Mouse (Mus musculus) hindbrain, embryonic 13.5 days (tissue): ENCODE data around the gene Snx12. TPM values are rescaled to one million over a fixed set of nuclear protein-coding genes. Genes with fewer than 3 reads are reported as not detected.
"Not testable (repeated sequence)": the region's sequence is repeated elsewhere in the genome, so short reads cannot be mapped to it uniquely, and the experiment has no call there.

Source experiments
- ATAC-seq: fragments of 200-750 bp; cut with Nextera tagmentation; 2 replicates; pipeline ENCODE4 v1.8.0; 2017; ENCODE audit warnings: moderate TSS enrichment; ENCODE audit not compliant: low FRiP score
- H3K27ac ChIP-seq: fragments of 300-500 bp; sonication (generic); 2 replicates; pipeline ENCODE4 v1.5.1; 2015; ENCODE audit warnings: inconsistent platforms, mild to moderate bottlenecking, moderate library complexity
- H3K27me3 ChIP-seq: fragments of 300-500 bp; sonication (generic); 2 replicates; pipeline ENCODE4 v1.6.1; 2015; ENCODE audit warnings: mild to moderate bottlenecking, inconsistent platforms
- H3K36me3 ChIP-seq: fragments of 300-500 bp; sonication (generic); 2 replicates; pipeline ENCODE4 v1.6.1; 2015; ENCODE audit warnings: mild to moderate bottlenecking, inconsistent platforms
- H3K4me1 ChIP-seq: fragments of 300-500 bp; sonication (generic); replicated peaks from 2 replicates; pipeline ENCODE4 v1.6.1; 2015; ENCODE audit warnings: inconsistent platforms
- H3K4me2 ChIP-seq: fragments of 300-500 bp; sonication (generic); 2 replicates; pipeline ENCODE4 v1.6.1; 2015; ENCODE audit warnings: inconsistent platforms, mild to moderate bottlenecking, moderate library complexity
- H3K4me3 ChIP-seq: fragments of 300-500 bp; sonication (generic); 2 replicates; pipeline ENCODE4 v1.5.1; 2015; ENCODE audit warnings: mild to moderate bottlenecking, inconsistent platforms
- H3K9ac ChIP-seq: fragments of 300-500 bp; sonication (generic); 2 replicates; pipeline ENCODE4 v1.6.1; 2015; ENCODE audit warnings: mild to moderate bottlenecking, inconsistent platforms
- H3K9me3 ChIP-seq: fragments of 300-500 bp; sonication (generic); 2 replicates; pipeline ENCODE4 v1.6.1; 2016; ENCODE audit warnings: inconsistent platforms
- WGBS: fragments of 180-500 bp; shearing (Covaris S2); methylation state at CpG from one replicate; pipeline ENCODE4 v1.1.7; 2015; 5-methylcytosine and 5-hydroxymethylcytosine counted together
- polyA plus RNA-seq: library from polyadenylated mRNA; unstranded; fragments of >200 nt; fragmentation: Nextera tagmentation; extraction: Ambion mirVana; gene quantifications from 2 replicates; pipeline ENCODE4 v1.2.1, GENCODE M21; 2015

The Snx12 gene
- polyA plus RNA-seq, 1 experiment from 2014 or later = 47.1 TPM

DNA sequence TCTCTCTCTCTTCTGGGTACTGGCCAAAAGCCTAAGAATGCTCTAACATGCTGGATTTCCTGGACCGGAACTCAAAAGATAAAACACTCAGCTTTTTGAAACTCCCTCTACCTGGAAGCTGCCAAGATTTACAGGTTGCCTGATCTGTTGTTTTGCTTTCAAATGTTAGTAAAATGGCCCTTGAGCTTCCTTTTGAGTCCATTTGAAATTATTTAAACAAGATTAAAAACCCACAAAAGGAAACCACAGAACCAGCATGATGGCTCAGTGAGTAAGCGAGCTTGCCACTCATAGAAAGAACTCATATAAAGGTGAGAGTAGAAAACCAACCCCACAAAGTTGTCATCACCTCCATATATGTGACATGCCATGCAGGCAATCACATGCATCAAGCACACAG is 93.8 kb downstream of the Snx12 start:
- Histone ChIP-seq H3K36me3 (no peaks in the 10 kb centered on the region), H3K27me3 (no peaks in the 10 kb centered on the region), H3K9ac (no peak overlapping the region), H3K4me3 (no peak overlapping the region), H3K4me1 (no peaks in the 10 kb centered on the region), H3K9me3 (no peaks in the 10 kb centered on the region), H3K4me2 (no peak overlapping the region), H3K27ac (no peak overlapping the region)
- ATAC-seq = no peak
- WGBS = 91% methylated on average over 2 of the region's 2 CpGs

DNA sequence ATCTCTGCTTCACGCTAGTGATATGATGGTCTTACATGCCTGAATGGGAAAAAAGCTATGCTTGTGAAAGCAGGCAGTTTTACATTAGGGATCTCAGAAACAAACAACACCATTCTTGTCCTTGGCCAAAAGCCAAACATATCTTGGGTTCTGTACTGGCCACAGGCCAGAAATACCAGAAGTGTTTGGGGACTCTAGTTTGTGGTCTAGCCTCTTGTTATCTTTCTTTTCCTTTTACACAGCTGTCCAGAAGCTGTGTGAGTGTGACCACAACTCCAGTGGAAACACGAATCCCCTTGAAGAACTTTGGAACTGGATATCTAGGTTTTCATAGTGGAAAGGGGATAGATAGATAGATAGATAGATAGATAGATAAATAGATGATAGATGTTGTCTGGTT is 95.4 kb downstream of the Snx12 start:
- no peaks in the 10 kb centered on the region for H3K27me3 ChIP-seq
- H3K9me3 ChIP-seq = no peaks in the 10 kb centered on the region
- H3K4me2 ChIP-seq = no peak overlapping the region
- no peak overlapping the region for H3K4me3 ChIP-seq
- no peaks in the 10 kb centered on the region for H3K36me3 ChIP-seq
- no peak overlapping the region for H3K27ac ChIP-seq
- H3K9ac ChIP-seq = no peak overlapping the region
- ATAC-seq = no peak
- WGBS = 73% methylated on average over 2 of the region's 2 CpGs
- no peaks in the 10 kb centered on the region for H3K4me1 ChIP-seq

DNA sequence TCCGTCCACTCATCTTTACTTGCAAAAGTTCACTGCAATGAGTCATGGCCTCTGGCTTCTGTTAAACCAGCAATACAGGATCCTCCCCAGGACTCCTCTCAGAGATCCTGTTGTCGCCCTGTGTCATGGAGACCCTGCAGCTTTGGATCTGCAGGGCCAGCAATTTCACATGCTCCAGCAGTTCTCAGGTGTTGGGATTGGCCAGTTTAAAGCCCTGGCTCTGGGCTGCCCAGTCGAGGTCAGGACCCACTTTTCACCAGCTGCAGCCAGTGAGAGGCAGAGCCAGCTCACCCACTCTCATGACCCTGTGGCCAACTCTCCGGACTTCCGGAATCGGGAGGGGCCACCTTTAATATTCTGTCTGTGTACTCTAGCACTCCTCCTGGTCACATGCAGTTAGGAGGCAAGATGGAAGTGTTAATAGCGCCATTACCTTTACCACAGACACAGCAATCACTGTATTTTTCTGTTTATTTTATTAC is 95.8 kb downstream of the Snx12 start:
- no peak overlapping the region for H3K9ac ChIP-seq
- 76% methylated on average over 7 of the region's 7 CpGs for WGBS
- no peak for ATAC-seq
- no peaks in the 10 kb centered on the region for H3K4me1 ChIP-seq
- no peaks in the 10 kb centered on the region for H3K36me3 ChIP-seq
- H3K27me3 ChIP-seq = no peaks in the 10 kb centered on the region
- no peak overlapping the region for H3K4me2 ChIP-seq
- no peak overlapping the region for H3K4me3 ChIP-seq
- no peaks in the 10 kb centered on the region for H3K9me3 ChIP-seq
- H3K27ac ChIP-seq = no peak overlapping the region

DNA sequence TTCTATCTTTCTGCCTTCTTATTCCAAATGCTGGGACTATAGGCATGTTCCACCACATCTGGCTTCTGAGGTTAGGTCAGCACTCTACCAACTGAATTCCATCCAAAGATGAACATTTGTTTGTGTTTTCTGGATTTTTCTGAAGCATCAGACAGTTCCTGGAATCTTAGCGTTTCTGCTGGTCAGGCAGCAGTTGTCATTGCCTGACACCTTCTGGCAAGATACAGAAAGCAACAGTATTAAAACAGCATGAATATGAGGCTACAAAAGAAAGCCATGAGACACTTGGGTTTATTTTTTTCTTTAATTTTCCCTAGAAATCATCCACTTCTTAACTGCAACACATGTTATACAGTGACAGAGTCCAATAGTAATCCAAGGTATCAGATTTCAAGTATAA is 101.8 kb downstream of the Snx12 start:
- Histone ChIP-seq H3K27me3 (no peaks in the 10 kb centered on the region), H3K9me3 (no peaks in the 10 kb centered on the region), H3K4me3 (no peak overlapping the region), H3K9ac (no peak overlapping the region), H3K27ac (no peak overlapping the region), H3K36me3 (no peaks in the 10 kb centered on the region), H3K4me1 (no peaks in the 10 kb centered on the region), H3K4me2 (no peak overlapping the region)
- 57% methylated on average over 1 of the region's 1 CpGs for WGBS
- ATAC-seq = no peak

DNA sequence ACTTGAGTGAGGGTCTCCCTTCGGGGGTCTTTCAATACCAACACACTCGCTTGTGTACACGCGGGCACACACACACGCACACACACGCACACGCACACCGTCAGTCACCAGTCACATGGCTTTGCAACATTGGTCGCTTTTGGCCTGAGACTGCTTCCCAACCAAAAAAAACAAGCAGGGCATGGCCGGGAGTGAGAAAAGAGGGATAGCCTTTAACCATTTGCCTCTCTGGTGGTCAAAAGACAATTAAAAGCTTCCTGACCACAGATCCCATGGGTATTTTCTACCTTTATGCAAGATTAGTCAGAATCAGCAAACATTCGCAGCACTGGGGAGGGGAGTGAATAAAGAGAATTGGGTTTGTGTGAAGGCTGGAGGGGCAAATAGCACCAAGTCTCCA is 136.4 kb downstream of the Snx12 start, which contains the start of gene Slc7a3:
Gene Slc7a3, minus strand, starts transcription at position 101 of the 400 bp plus-strand sequence.
- Histone ChIP-seq H3K4me2 (peak within 1 kb of the TSS; percentile 56), H3K4me1 (0 out of 2 replicates have a peak, but pooled peaks cover 3% of the 10 kb centered on the region), H3K36me3 (no peaks in the 10 kb centered on the region), H3K27me3 (peaks cover 18% of the 10 kb centered on the region), H3K27ac (no peak within 1 kb of the TSS), H3K9ac (no peak within 1 kb of the TSS), H3K4me3 (peak within 1 kb of the TSS; percentile 31), H3K9me3 (no peaks in the 10 kb centered on the region)
- ATAC-seq = no peak
- 41% methylated on average over 11 of the region's 11 CpGs for WGBS

DNA sequence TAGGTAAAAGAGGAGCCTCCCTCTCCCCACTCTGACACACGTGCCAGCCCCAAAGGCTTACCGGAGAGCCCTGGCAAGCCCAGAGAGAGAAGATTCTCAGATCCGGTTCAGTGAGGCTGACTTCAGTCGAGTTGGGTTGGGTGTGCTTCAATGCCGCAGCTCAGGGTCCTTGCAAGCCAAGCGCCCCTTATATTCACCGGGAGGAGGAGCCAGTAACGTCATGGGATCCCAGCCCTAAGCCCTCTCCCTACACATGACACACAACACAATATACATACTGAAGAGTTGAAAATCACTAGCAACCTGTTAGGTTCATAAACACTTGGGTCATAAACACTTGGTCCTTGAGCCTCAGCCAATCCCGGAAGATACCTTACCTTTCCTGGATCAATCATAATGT is 137.2 kb downstream of the Snx12 start:
- not testable (repeated sequence) for H3K9ac ChIP-seq, H3K36me3 ChIP-seq, H3K9me3 ChIP-seq, H3K27ac ChIP-seq, H3K4me1 ChIP-seq
- peak overlapping the region; percentile 31 for H3K4me3 ChIP-seq
- H3K4me2 ChIP-seq = peak overlapping the region; percentile 56
- ATAC-seq = 0 out of 2 replicates have a peak, but pooled peaks have one; percentile 57
- H3K27me3 ChIP-seq = peaks cover 18% of the 10 kb centered on the region
- WGBS = 23% methylated on average over 9 of the region's 9 CpGs

DNA sequence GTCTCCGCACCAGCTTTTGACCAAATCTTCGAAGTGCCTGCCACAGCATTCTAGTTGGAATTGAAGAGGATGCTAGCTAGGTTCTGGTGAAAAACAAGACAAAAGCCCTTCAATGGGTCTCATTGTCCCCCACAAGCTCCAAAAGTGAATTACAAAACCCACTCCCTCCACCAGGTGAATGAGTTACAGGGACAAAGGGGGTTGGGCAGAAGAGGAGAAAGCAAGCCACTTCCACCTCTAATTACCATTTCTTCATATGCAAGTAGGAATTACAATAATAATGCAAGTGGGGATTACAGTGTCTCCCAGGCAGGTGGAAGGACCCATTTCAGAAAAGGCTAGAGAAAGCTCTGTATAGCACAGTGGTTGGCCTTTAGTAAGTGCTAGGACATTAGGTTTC is 138.2 kb downstream of the Snx12 start:
- ATAC-seq = no peak
- Histone ChIP-seq H3K9ac (no peak overlapping the region), H3K4me2 (peak overlapping the region; percentile 56; the same call in 1 of the 2 replicates), H3K9me3 (no peaks in the 10 kb centered on the region), H3K4me3 (no peak overlapping the region), H3K4me1 (0 out of 2 replicates have a peak, but pooled peaks cover 3% of the 10 kb centered on the region), H3K27me3 (peaks cover 18% of the 10 kb centered on the region), H3K27ac (no peak overlapping the region), H3K36me3 (no peaks in the 10 kb centered on the region)
- 36% methylated on average over 2 of the region's 2 CpGs for WGBS

DNA sequence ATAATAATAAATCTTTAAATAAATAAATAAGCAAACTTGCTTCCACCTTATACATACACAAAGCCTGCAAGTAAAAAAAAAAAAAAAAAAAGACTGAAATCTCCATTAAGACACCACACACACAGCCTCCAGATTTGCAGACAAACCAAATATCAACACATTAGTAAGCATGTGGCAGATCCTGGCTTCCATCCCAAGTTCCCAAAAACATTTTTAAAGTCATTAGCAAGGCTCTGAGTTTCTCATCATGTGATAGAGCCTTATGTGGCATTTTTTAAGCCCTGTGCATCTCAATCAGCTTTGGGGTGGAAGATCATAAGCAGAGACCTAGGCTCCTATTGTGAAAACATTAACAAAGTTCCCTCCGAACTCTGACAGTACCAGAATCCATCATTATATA is 157.1 kb downstream of the Snx12 start:
- Histone ChIP-seq H3K4me3 (no peak overlapping the region), H3K4me2 (no peak overlapping the region), H3K27ac (no peak overlapping the region), H3K36me3 (no peaks in the 10 kb centered on the region), H3K9ac (no peak overlapping the region), H3K4me1 (no peaks in the 10 kb centered on the region), H3K27me3 (no peaks in the 10 kb centered on the region), H3K9me3 (no peaks in the 10 kb centered on the region)
- WGBS = 87% methylated on average over 1 of the region's 1 CpGs
- ATAC-seq = no peak

DNA sequence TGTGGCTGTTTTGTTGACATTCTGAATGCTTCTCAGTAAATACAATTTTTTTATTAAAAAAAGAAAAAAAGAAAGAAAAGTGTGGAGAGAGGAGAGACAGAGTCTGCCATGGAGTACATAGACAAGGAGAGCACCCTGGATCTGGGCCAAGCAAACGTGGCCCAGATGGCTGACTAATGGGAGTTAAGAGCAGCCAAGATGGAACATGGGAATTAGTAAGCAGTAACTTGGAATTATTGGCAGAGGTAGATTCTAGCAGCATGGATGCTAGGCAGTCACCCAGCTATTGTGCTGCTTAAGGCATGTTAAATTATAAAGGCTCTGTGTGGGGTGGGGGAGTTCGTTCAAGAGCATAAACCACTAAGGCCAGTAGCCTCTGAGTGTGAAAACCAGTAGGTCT is 158.9 kb downstream of the Snx12 start:
- Histone ChIP-seq H3K4me2 (no peak overlapping the region), H3K9ac (no peak overlapping the region), H3K4me1 (no peaks in the 10 kb centered on the region), H3K36me3 (no peaks in the 10 kb centered on the region), H3K4me3 (no peak overlapping the region), H3K27me3 (no peaks in the 10 kb centered on the region), H3K27ac (no peak overlapping the region), H3K9me3 (no peaks in the 10 kb centered on the region)
- 65% methylated on average over 2 of the region's 2 CpGs for WGBS
- no peak for ATAC-seq

DNA sequence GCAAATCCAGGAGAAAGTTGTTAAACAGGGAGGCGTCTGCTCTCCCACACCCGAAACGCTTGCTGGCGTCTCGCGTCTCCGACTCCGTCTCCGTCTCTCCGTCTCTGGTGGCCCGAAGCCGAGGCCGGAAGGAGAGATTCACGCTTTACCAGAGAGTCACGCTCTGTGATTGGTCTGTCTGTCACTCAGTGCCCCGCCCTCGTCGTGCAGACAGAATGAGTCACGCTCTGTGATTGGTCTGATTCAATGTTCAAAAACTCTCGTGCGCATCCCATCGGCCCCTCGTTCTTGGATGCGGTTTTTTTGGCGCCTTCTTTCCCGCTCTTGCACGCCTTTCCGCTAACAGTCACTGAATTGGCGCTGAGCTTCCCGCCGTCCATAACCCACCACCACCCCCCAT is 162.8 kb downstream of the Snx12 start, which contains the start of gene Tex11:
Gene Tex11, minus strand, starts transcription at position 127 of the 400 bp plus-strand sequence.
- no peak for ATAC-seq
- Histone ChIP-seq H3K27me3 (no peaks in the 10 kb centered on the region), H3K36me3 (no peaks in the 10 kb centered on the region), H3K4me2 (no peak within 1 kb of the TSS), H3K9me3 (no peaks in the 10 kb centered on the region), H3K4me1 (no peaks in the 10 kb centered on the region), H3K4me3 (no peak within 1 kb of the TSS), H3K9ac (no peak within 1 kb of the TSS), H3K27ac (no peak within 1 kb of the TSS)
- WGBS = 91% methylated on average over 31 of the region's 31 CpGs

Other genes with a start within 250 kb of the Snx12 start
- 0.06 TPM in 1 of 2 replicates, not detected in the other for gene Tex11, start 162.9 kb downstream of the Snx12 start, polyA plus RNA-seq
- gene Slc7a3, start 136.5 kb downstream of the Snx12 start, polyA plus RNA-seq = 1.1 and 1.5 TPM in 2 replicates
- 1.0 and 1.3 TPM in 2 replicates for gene Foxo4, start 32.0 kb upstream of the Snx12 start, polyA plus RNA-seq
- 0.27 TPM in 1 of 2 replicates, not detected in the other for gene Gm614, start 41.4 kb upstream of the Snx12 start, polyA plus RNA-seq
- gene Il2rg, start 45.7 kb upstream of the Snx12 start, polyA plus RNA-seq = 5.4 and 6.2 TPM in 2 replicates
- gene Gm20489, start 46.5 kb upstream of the Snx12 start, polyA plus RNA-seq = not detected in 2 replicates
- 26.6 and 28.6 TPM in 2 replicates for gene Med12, start 51.5 kb upstream of the Snx12 start, polyA plus RNA-seq
- 60.1 and 61.2 TPM in 2 replicates for gene Nlgn3, start 76.6 kb upstream of the Snx12 start, polyA plus RNA-seq
- gene Gjb1, start 153.8 kb upstream of the Snx12 start, polyA plus RNA-seq = 0.58 and 1.2 TPM in 2 replicates
- gene Zmym3, start 198.3 kb upstream of the Snx12 start, polyA plus RNA-seq = 60.2 and 63.5 TPM in 2 replicates
- 389 and 393 TPM in 2 replicates for gene Nono, start 206.8 kb upstream of the Snx12 start, polyA plus RNA-seq
- 1.7 and 2.3 TPM in 2 replicates for gene Itgb1bp2, start 226.5 kb upstream of the Snx12 start, polyA plus RNA-seq